Mouse (Mus musculus) left cerebral cortex, adult 8-10 months (tissue): Measurements from ENCODE around the gene Ints5. TPM values are rescaled to one million over a fixed set of nuclear protein-coding genes. Genes with fewer than 3 reads are reported as not detected.
"Not testable (repeated sequence)": the region's sequence is repeated elsewhere in the genome, so short reads cannot be mapped to it uniquely, and the experiment has no call there.

Source experiments
- DNase-seq, 2 experiments: peaks; one replicate each; pipeline ENCODE4 v3.0.0; 2022; ENCODE audit warnings: low spot score in 2 of 2
- total RNA-seq, 4 experiments: library from RNA; stranded (reverse); gene quantifications; 2 replicates each; pipeline ENCODE4 v1.2.4; 2022

Ints5 gene
- 10 to 100 TPM; 21.7 to 24.9 (median 22.1) TPM for total RNA-seq

GRCm38 (mm10) chr19:8892829-8893766 is at the start of gene Ints5:
TSS of gene Ints5 (plus strand) at chr19:8893005.
- DNase-seq: peak; percentile 71 to 79

- no peak for DNase-seq
These were observed 48.3 kb upstream of the Ints5 start for GRCm38 (mm10) chr19:8844371-8845129.

GRCm38 (mm10) chr19:8848356-8848755 is 44.4 kb upstream of the Ints5 start:
- no peak for DNase-seq

- DNase-seq: no peak
These were observed 42.4 kb upstream of the Ints5 start, which contains the start of gene Lrrn4cl for GRCm38 (mm10) chr19:8850402-8850901. TSS of gene Lrrn4cl (plus strand) at chr19:8850768.

- DNase-seq: no peak
These were observed 41.2 kb upstream of the Ints5 start for GRCm38 (mm10) chr19:8851639-8852038.

GRCm38 (mm10) chr19:8852236-8852928 is 40.4 kb upstream of the Ints5 start:
- no peak for DNase-seq

GRCm38 (mm10) chr19:8853117-8853516 is 39.7 kb upstream of the Ints5 start:
- no peak for DNase-seq

- no peak for DNase-seq
These were observed 35.1 kb upstream of the Ints5 start for GRCm38 (mm10) chr19:8857689-8858088.

GRCm38 (mm10) chr19:8859018-8859417 is 33.8 kb upstream of the Ints5 start:
- DNase-seq: no peak

GRCm38 (mm10) chr19:8864265-8864664 is 28.5 kb upstream of the Ints5 start:
- DNase-seq: no peak

- not testable (repeated sequence) for DNase-seq
These were observed 22.4 kb upstream of the Ints5 start for GRCm38 (mm10) chr19:8870381-8870780.

- DNase-seq: no peak
These were observed 22.0 kb upstream of the Ints5 start for GRCm38 (mm10) chr19:8870838-8871237.

- DNase-seq: peak; percentile 97 to 98
These were observed 21.3 kb upstream of the Ints5 start, which contains the start of gene Ubxn1 for GRCm38 (mm10) chr19:8871267-8872186. TSS of gene Ubxn1 (plus strand) at chr19:8871496.

- DNase-seq: no peak
These were observed 20.5 kb upstream of the Ints5 start for GRCm38 (mm10) chr19:8872266-8872840.

GRCm38 (mm10) chr19:8875031-8875430 is 17.8 kb upstream of the Ints5 start:
- DNase-seq: no peak

- DNase-seq: peak; percentile 82 to 89
These were observed 12.3 kb upstream of the Ints5 start, which contains the start of gene Uqcc3 for GRCm38 (mm10) chr19:8880311-8881033. TSS of gene Uqcc3 (minus strand) at chr19:8880923.

GRCm38 (mm10) chr19:8881034-8881392 is 11.8 kb upstream of the Ints5 start:
- no peak for DNase-seq

GRCm38 (mm10) chr19:8883616-8884015 is 9.2 kb upstream of the Ints5 start, which contains the start of the genes Lbhd1 and Gm49403:
TSS of gene Lbhd1 (plus strand) at chr19:8883732.
TSS of gene Gm49403 (plus strand) at chr19:8883930.
- no peak for DNase-seq
